20 mouse cellular contexts compared by ENCODE assay signal in genomic region chr1:50696916-50697315, GRCm38 (mm10).
A peak's percentile ranks its signal among the peaks of the same experiment; 100 is the strongest.
DNase-seq lines count a peak whose midpoint lies in the region; ATAC-seq and TF ChIP-seq lines count a peak whose summit lies in the region.
"Had no signal": no experiment of that assay in that cellular context is flagged by ENCODE, and none has a peak within 500 bp of the region (broad histone marks: within the 10 kb centered on the region; RNA-seq: fewer than 3 reads in every experiment).

No protein-coding gene starts in this region.

- no peaks in the 10 kb centered on the region for H3K9me3 ChIP-seq in heart, embryonic 12.5 days (replicated peaks)
- H3K9me3 ChIP-seq: hindbrain, embryonic 13.5 days; midbrain, embryonic 12.5 days had no signal

- ATAC-seq in heart, embryonic 12.5 days (ENCODE audit: insufficient number of reproducible peaks, low FRiP score), result peak; percentile 45; the same call in 1 of the 2 replicates
- no peak for ATAC-seq in cerebellum, adult (ENCODE audit: insufficient number of reproducible peaks, low FRiP score, low TSS enrichment)
- ATAC-seq: forebrain, embryonic 14.5 days had no signal

- no peak overlapping the region for H3K4me3 ChIP-seq in left cerebral cortex, adult 2 months
- no peak overlapping the region for H3K4me3 ChIP-seq in heart, embryonic 12.5 days
- H3K4me3 ChIP-seq: hindbrain, embryonic 13.5 days; midbrain, embryonic 12.5 days; myocyte had no signal

- H3K4me2 ChIP-seq in heart, embryonic 12.5 days, result no peak overlapping the region
- H3K4me2 ChIP-seq: hindbrain, embryonic 13.5 days; liver, embryonic 11.5 days; lung, embryonic 14.5 days; midbrain, embryonic 12.5 days had no signal

- peak; percentile 8 to 12 for DNase-seq in left cerebral cortex, postnatal 14 days (ENCODE audit: low spot score in 2 of 2)
- no peak for DNase-seq in left cerebral cortex, adult 2 months (ENCODE audit: extremely low spot score in 1 of 2, low spot score in 2 of 2)
- peak; percentile 41 to 58 for DNase-seq in heart, postnatal 10 days
- DNase-seq in telencephalon, adult 2 months (ENCODE audit: low read depth, low spot score), result peak; percentile 40
- no peak for DNase-seq in layer of hippocampus, adult 11-12 months (ENCODE audit: low spot score)
- DNase-seq: adrenal gland, adult 8-10 months; cerebellum, adult 9-10 months; gastrocnemius, postnatal 10 days; kidney, adult 8-10 months; kidney, postnatal 4 days; lung, embryonic 14.5 days; thymus, adult 18-20 months had no signal

- intact Hi-C loops in left cerebral cortex, postnatal 14 days (cut with DNase I), result no loop called here
- intact Hi-C loops in left cerebral cortex, adult 2 months (cut with DNase I), result no loop called here
- intact Hi-C loops in heart, postnatal 10 days (cut with DNase I), result loop anchor here (5.0 kb wide), 1 partner anchor 65 kb away; no protein-coding TSS in a partner anchor

- 26% methylated on average over 1 of the region's 1 CpGs for WGBS in heart, embryonic 12.5 days

- H3K36me3 ChIP-seq in heart, embryonic 12.5 days, result no peaks in the 10 kb centered on the region
- H3K36me3 ChIP-seq: hindbrain, embryonic 13.5 days; midbrain, embryonic 12.5 days had no signal

- no peak for TF ChIP-seq CTCF in left cerebral cortex, adult 2 months (IDR thresholded peaks at IDR 0.05)

- no peak overlapping the region for H3K27ac ChIP-seq in left cerebral cortex, adult 2 months
- peak overlapping the region; percentile 66 for H3K27ac ChIP-seq in heart, embryonic 12.5 days (ENCODE audit: poor library complexity, severe bottlenecking)
- H3K27ac ChIP-seq: hindbrain, embryonic 13.5 days; macrophage; midbrain, embryonic 12.5 days had no signal

- no peaks in the 10 kb centered on the region for H3K27me3 ChIP-seq in heart, embryonic 12.5 days (replicated peaks)
- H3K27me3 ChIP-seq: hindbrain, embryonic 13.5 days; midbrain, embryonic 12.5 days had no signal

- H3K9ac ChIP-seq in heart, embryonic 12.5 days, result no peak overlapping the region
- H3K9ac ChIP-seq: hindbrain, embryonic 13.5 days; lung, embryonic 14.5 days; midbrain, embryonic 12.5 days had no signal

- peaks cover 11% of the 10 kb centered on the region; the same call in 1 of the 2 replicates for H3K4me1 ChIP-seq in heart, embryonic 12.5 days (replicated peaks)
- H3K4me1 ChIP-seq: hindbrain, embryonic 13.5 days; midbrain, embryonic 12.5 days had no signal

Comparison
In these comparisons a context has a peak if more than half of its experiments do, and no peak if none do; other contexts are left out.
1. DNase-seq: peak in left cerebral cortex, postnatal 14 days (2 of 2), heart, postnatal 10 days (2 of 2) and telencephalon, adult 2 months (single experiment); none in left cerebral cortex, adult 2 months (0 of 2) and layer of hippocampus, adult 11-12 months (single experiment).